Mouse (Mus musculus) midbrain, embryonic 14.5 days (tissue): ENCODE results near the gene Itpka. TPM values are rescaled to one million over a fixed set of nuclear protein-coding genes. Genes with fewer than 3 reads are reported as not detected.
"Not testable (repeated sequence)": the region's sequence is repeated elsewhere in the genome, so short reads cannot be mapped to it uniquely, and the experiment has no call there.

Experiments
- ATAC-seq: fragments of 200-750 bp; cut with Nextera tagmentation; 2 replicates; pipeline ENCODE4 v1.8.0; 2017; ENCODE audit warnings: moderate number of reproducible peaks, moderate library complexity; ENCODE audit not compliant: low FRiP score, low TSS enrichment
- DNase-seq: peaks from one replicate; pipeline ENCODE4 v3.0.0-alpha.2; 2015
- H3K27ac ChIP-seq: fragments of 300-500 bp; sonication (generic); replicated peaks from 2 replicates; pipeline ENCODE4 v1.5.1; 2014; ENCODE audit warnings: mild to moderate bottlenecking, low read depth, low read length, moderate library complexity
- H3K27me3 ChIP-seq: fragments of 300-500 bp; sonication (generic); 2 replicates; pipeline ENCODE4 v1.6.1; 2014; ENCODE audit warnings: low read length, control low read depth, mixed read lengths; ENCODE audit not compliant: control insufficient read depth, insufficient read depth
- H3K36me3 ChIP-seq: fragments of 300-500 bp; sonication (generic); 2 replicates; pipeline ENCODE4 v1.6.1; 2014; ENCODE audit warnings: low read length, control low read depth; ENCODE audit not compliant: control insufficient read depth, insufficient read depth
- H3K4me1 ChIP-seq: fragments of 300-500 bp; sonication (generic); 2 replicates; pipeline ENCODE4 v1.6.1; 2014; ENCODE audit warnings: mild to moderate bottlenecking, antibody characterized with exemption, low read length, control low read depth; ENCODE audit not compliant: control insufficient read depth, insufficient read depth
- H3K4me2 ChIP-seq: fragments of 300-500 bp; sonication (generic); 2 replicates; pipeline ENCODE4 v1.6.1; 2014; ENCODE audit warnings: mild to moderate bottlenecking, low read length, moderate library complexity
- H3K4me3 ChIP-seq: fragments of 300-500 bp; sonication (generic); replicated peaks from 2 replicates; pipeline ENCODE4 v1.5.1; 2014; ENCODE audit warnings: low read depth, low read length
- H3K9ac ChIP-seq: fragments of 300-500 bp; sonication (generic); replicated peaks from 2 replicates; pipeline ENCODE4 v1.6.1; 2014; ENCODE audit warnings: mild to moderate bottlenecking, low read length, moderate library complexity
- H3K9me3 ChIP-seq: fragments of 300-500 bp; sonication (generic); 2 replicates; pipeline ENCODE4 v1.6.1; 2016; ENCODE audit warnings: low read length, control low read depth, mixed read lengths; ENCODE audit not compliant: control insufficient read depth
- WGBS: fragments of 180-500 bp; shearing (Covaris S2); extraction: QIAGEN DNeasy Blood & Tissue Kit; methylation state at CpG from one replicate; pipeline ENCODE4 v1.1.7; 2014; 5-methylcytosine and 5-hydroxymethylcytosine counted together
- polyA plus RNA-seq: library from polyadenylated mRNA; unstranded; fragments of >200 nt; fragmentation: Nextera tagmentation; extraction: Ambion mirVana; gene quantifications from 2 replicates; pipeline ENCODE4 v1.2.1, GENCODE M21; 2014

Gene Itpka
- 0.12 and 0.18 TPM in 2 replicates for polyA plus RNA-seq

- peak within 1 kb of the TSS; percentile 40; the same call in 1 of the 2 replicates for H3K9ac ChIP-seq
- H3K36me3 ChIP-seq: no peaks in the 10 kb centered on the region
- H3K9me3 ChIP-seq: no peaks in the 10 kb centered on the region
- no peak within 1 kb of the TSS for H3K27ac ChIP-seq
- peak within 1 kb of the TSS; percentile 96 for H3K4me2 ChIP-seq
- DNase-seq (peak; percentile 76), ATAC-seq (peak; percentile 44; the same call in 1 of the 2 replicates)
- peaks cover 38% of the 10 kb centered on the region for H3K27me3 ChIP-seq
- under 1% methylated on average over 52 of the region's 53 CpGs for WGBS
- H3K4me1 ChIP-seq: peaks cover 20% of the 10 kb centered on the region; the same call in 1 of the 2 replicates
- H3K4me3 ChIP-seq: peak within 1 kb of the TSS; percentile 51
Observed at GRCm38 (mm10) chr2:119741581-119742411, at the start of gene Itpka. Gene Itpka (plus strand): TSS chr2:119742337.

- WGBS: 99% methylated on average over 2 of the region's 2 CpGs
- no peak for ATAC-seq
Observed at GRCm38 (mm10) chr2:119694826-119695225, 47.3 kb upstream of the Itpka start.

DNA sequence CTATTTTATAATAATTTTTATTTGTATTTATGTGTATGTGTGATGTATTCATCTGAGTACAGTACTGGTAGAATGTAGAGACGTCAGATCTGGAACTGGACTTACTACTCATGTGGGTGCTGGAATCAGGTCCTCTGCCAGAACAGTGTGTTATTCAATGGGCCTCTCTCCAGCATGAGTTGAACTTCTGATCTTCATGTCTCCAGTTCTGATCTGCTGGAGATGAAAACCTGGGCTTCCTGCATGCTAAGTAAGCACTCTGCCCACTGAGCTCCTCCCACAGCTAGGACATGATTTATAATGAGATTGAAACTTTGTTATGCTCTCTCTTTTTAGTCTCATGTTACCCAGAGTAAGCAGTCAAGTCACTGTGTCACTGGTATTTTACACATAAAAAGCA lies 46.0 kb upstream of the Itpka start:
- H3K4me1 ChIP-seq: no peaks in the 10 kb centered on the region
- no peak overlapping the region for H3K9ac ChIP-seq
- 89% methylated on average over 1 of the region's 1 CpGs for WGBS
- H3K27me3 ChIP-seq: no peaks in the 10 kb centered on the region
- no peak overlapping the region for H3K4me2 ChIP-seq
- ATAC-seq (no peak), DNase-seq (no peak)
- peaks cover 14% of the 10 kb centered on the region for H3K36me3 ChIP-seq
- H3K27ac ChIP-seq: no peak overlapping the region
- no peaks in the 10 kb centered on the region for H3K9me3 ChIP-seq
- H3K4me3 ChIP-seq: no peak overlapping the region

More at GRCm38 (mm10) chr2:119694826-119695225, 47.3 kb upstream of the Itpka start:
- no peaks in the 10 kb centered on the region for H3K9me3 ChIP-seq
- no peak for DNase-seq
- H3K4me3 ChIP-seq: no peak overlapping the region
- H3K27ac ChIP-seq: no peak overlapping the region
- no peak overlapping the region for H3K9ac ChIP-seq
- H3K4me2 ChIP-seq: no peak overlapping the region
- H3K27me3 ChIP-seq: no peaks in the 10 kb centered on the region
- peaks cover 17% of the 10 kb centered on the region for H3K36me3 ChIP-seq
- no peaks in the 10 kb centered on the region for H3K4me1 ChIP-seq

DNA sequence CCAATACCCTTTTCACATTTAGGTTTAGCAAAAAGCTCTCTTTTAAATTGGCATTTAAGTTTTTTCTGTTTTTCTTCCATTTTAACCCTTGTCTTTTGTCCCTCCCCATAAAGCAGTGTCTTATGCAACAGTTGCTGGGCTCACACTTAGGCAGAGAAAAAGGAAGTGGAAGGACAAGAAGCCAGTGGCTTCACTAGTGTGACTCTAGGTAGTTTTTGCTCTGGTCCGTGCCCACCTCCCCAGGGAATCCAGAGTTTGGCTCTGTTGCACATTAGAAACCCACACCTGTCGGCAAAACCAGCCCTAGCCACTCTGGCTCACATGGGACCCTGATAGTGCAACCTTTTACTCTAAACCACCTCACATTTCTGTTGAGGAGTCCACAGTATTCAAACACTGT lies 43.7 kb upstream of the Itpka start:
- Histone ChIP-seq H3K4me1 (no peaks in the 10 kb centered on the region), H3K4me3 (no peak overlapping the region), H3K4me2 (no peak overlapping the region), H3K27me3 (no peaks in the 10 kb centered on the region), H3K27ac (no peak overlapping the region), H3K9ac (no peak overlapping the region), H3K9me3 (no peaks in the 10 kb centered on the region), H3K36me3 (peaks cover 22% of the 10 kb centered on the region)
- ATAC-seq (no peak), DNase-seq (no peak)
- 91% methylated on average over 2 of the region's 2 CpGs for WGBS

- Histone ChIP-seq H3K36me3 (peaks cover 27% of the 10 kb centered on the region), H3K27me3 (no peaks in the 10 kb centered on the region), H3K9me3 (no peaks in the 10 kb centered on the region), H3K4me3 (no peak overlapping the region), H3K4me1 (no peaks in the 10 kb centered on the region), H3K9ac (no peak overlapping the region), H3K4me2 (no peak overlapping the region), H3K27ac (no peak overlapping the region)
- DNase-seq (no peak), ATAC-seq (no peak)
- WGBS: 95% methylated on average over 3 of the region's 3 CpGs
Observed at GRCm38 (mm10) chr2:119699962-119700361, 42.2 kb upstream of the Itpka start.

- DNase-seq: no peak
- Histone ChIP-seq H3K4me3 (no peak overlapping the region), H3K4me1 (no peaks in the 10 kb centered on the region), H3K9ac (no peak overlapping the region), H3K36me3 (peaks cover 45% of the 10 kb centered on the region), H3K27me3 (no peaks in the 10 kb centered on the region), H3K9me3 (no peaks in the 10 kb centered on the region), H3K27ac (no peak overlapping the region), H3K4me2 (no peak overlapping the region)
- no peak for ATAC-seq
- WGBS: 97% methylated on average over 2 of the region's 2 CpGs
Observed at GRCm38 (mm10) chr2:119703171-119703570, 39.0 kb upstream of the Itpka start.

DNA sequence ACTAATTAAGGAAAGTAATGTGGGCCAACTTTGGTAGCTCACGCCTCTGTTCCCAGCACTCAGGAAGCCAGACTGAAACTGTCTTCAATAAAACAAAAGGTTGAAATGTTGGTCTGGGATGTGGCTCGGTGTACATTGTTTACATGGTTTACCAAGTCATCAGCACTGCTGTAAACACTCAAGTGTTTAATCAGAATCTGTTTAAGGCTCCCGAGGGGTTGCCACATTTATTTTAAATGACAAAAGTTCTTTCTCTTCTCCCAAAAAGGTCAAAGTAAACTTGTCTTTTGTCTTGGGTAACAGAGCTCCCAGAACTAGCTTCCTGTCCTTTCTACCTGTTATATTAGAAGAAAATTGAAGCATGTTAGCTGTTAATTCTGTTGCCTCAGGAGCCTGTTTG lies 34.5 kb upstream of the Itpka start:
- H3K9me3 ChIP-seq: no peaks in the 10 kb centered on the region
- H3K4me3 ChIP-seq: no peak overlapping the region
- peaks cover 73% of the 10 kb centered on the region for H3K36me3 ChIP-seq
- H3K27me3 ChIP-seq: no peaks in the 10 kb centered on the region
- WGBS: 94% methylated on average over 3 of the region's 3 CpGs
- no peaks in the 10 kb centered on the region for H3K4me1 ChIP-seq
- no peak overlapping the region for H3K27ac ChIP-seq
- no peak for ATAC-seq
- H3K9ac ChIP-seq: no peak overlapping the region
- DNase-seq: no peak
- no peak overlapping the region for H3K4me2 ChIP-seq

DNA sequence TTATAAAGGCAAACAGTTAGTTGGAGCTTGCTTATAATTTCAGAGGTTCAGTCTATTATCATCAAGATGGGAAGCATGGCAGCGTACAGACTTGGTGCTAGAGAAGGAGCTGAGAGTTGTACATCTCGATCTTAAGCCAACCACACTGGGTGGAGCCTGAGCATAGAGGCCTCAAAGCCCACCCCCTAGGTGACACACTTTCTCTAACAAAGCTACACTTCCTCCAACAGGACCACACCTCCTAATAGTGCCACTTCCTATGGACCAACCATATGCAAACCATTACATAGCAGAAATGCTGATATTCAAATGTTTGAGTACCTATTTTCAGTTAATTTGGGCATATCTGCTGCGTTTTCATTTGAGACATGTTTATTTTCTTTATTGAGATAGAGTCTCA lies 32.1 kb upstream of the Itpka start:
- H3K27ac ChIP-seq: no peak overlapping the region
- DNase-seq (no peak), ATAC-seq (no peak)
- no peaks in the 10 kb centered on the region for H3K27me3 ChIP-seq
- H3K4me1 ChIP-seq: no peaks in the 10 kb centered on the region
- 96% methylated on average over 3 of the region's 3 CpGs for WGBS
- no peak overlapping the region for H3K4me2 ChIP-seq
- H3K36me3 ChIP-seq: peaks cover 76% of the 10 kb centered on the region
- no peak overlapping the region for H3K4me3 ChIP-seq
- H3K9me3 ChIP-seq: no peaks in the 10 kb centered on the region
- H3K9ac ChIP-seq: no peak overlapping the region

- H3K36me3 ChIP-seq: peaks cover 74% of the 10 kb centered on the region
- H3K4me1 ChIP-seq, H3K27me3 ChIP-seq, DNase-seq, H3K9me3 ChIP-seq, H3K9ac ChIP-seq, ATAC-seq, H3K27ac ChIP-seq, H3K4me2 ChIP-seq, H3K4me3 ChIP-seq: not testable (repeated sequence)
- 93% methylated on average over 2 of the region's 2 CpGs for WGBS
Observed at GRCm38 (mm10) chr2:119715868-119716267, 26.3 kb upstream of the Itpka start.
